Mouse (Mus musculus) CH12.LX (cell line): Measurements from ENCODE around the gene Prss16. TPM values are rescaled to one million over a fixed set of nuclear protein-coding genes. Genes with fewer than 3 reads are reported as not detected.
A peak's percentile ranks its signal among the peaks of the same experiment; 100 is the strongest.

Experiments used
- DNase-seq: peaks from one replicate; pipeline ENCODE4 v3.0.0-alpha.2; 2013; ENCODE audit errors: extremely low read depth
- H3K27ac ChIP-seq: 2 replicates; pipeline ENCODE4 v1.5.1; 2012; ENCODE audit warnings: low read depth, mild to moderate bottlenecking, control low read depth, moderate library complexity; ENCODE audit not compliant: insufficient read depth
- H3K27me3 ChIP-seq: replicated peaks from 2 replicates; pipeline ENCODE3; 2012; ENCODE audit warnings: inconsistent platforms
- H3K36me3 ChIP-seq, 2 experiments: replicated peaks in 1 of 2; 2 replicates each; pipeline versions ENCODE3 to v1.6.1; 2012; ENCODE audit warnings: inconsistent platforms in 1 of 2, low read length in 1 of 2, mild to moderate bottlenecking in 1 of 2, mixed read lengths in 1 of 2, moderate library complexity in 1 of 2; ENCODE audit not compliant: control insufficient read depth in 1 of 2, insufficient read depth in 1 of 2
- H3K4me1 ChIP-seq, 2 experiments: 2 replicates each; pipeline ENCODE4 v1.6.1; 2012; ENCODE audit warnings: inconsistent platforms in 1 of 2, moderate library complexity in 1 of 2; ENCODE audit not compliant: insufficient read depth in 2 of 2, control insufficient read depth in 1 of 2
- H3K4me2 ChIP-seq: 2 replicates; pipeline ENCODE4 v1.6.1; 2012; ENCODE audit warnings: low read depth, mild to moderate bottlenecking, control low read depth; ENCODE audit not compliant: poor library complexity, insufficient read depth, severe bottlenecking
- H3K4me3 ChIP-seq, 3 experiments: fragments of 150-350 bp in 1 of 3; sonication (generic) in 1 of 3; replicated peaks in 1 of 3; 2 replicates each; pipeline versions ENCODE3 to v1.5.1; 2011 to 2012; ENCODE audit warnings: low read depth in 2 of 3, low read length in 2 of 3, mild to moderate bottlenecking in 2 of 3, moderate library complexity in 2 of 3, control low read depth in 1 of 3, improper control_type of control experiment in 1 of 3, inconsistent platforms in 1 of 3, mixed read lengths in 1 of 3; ENCODE audit not compliant: poor library complexity in 1 of 3
- H3K79me2 ChIP-seq: replicated peaks from 2 replicates; pipeline ENCODE4 v1.6.1; 2012; ENCODE audit warnings: mild to moderate bottlenecking, moderate library complexity; ENCODE audit not compliant: control insufficient read depth, poor library complexity, insufficient read depth, severe bottlenecking; ENCODE audit errors: extremely low read depth
- H3K9ac ChIP-seq: 2 replicates; pipeline ENCODE4 v1.6.1; 2012; ENCODE audit warnings: low read depth, mild to moderate bottlenecking, control low read depth, moderate library complexity; ENCODE audit not compliant: insufficient read depth
- H3K9me3 ChIP-seq: replicated peaks from 2 replicates; pipeline ENCODE3; 2012; ENCODE audit warnings: low read length, inconsistent platforms, mixed read lengths
- BHLHE40 ChIP-seq: IDR thresholded peaks from 2 replicates; pipeline ENCODE4 v1.6.1; 2011; ENCODE audit warnings: mild to moderate bottlenecking, low read depth, low read length, improper control_type of control experiment
- HCFC1 ChIP-seq: IDR thresholded peaks from 2 replicates; pipeline ENCODE4 v1.6.1; 2012; ENCODE audit warnings: low read depth, mild to moderate bottlenecking, inconsistent platforms, low read length, improper control_type of control experiment
- KAT2A ChIP-seq: IDR thresholded peaks from 2 replicates; pipeline ENCODE4 v1.6.1; 2012; ENCODE audit warnings: low read length, improper control_type of control experiment, inconsistent platforms; ENCODE audit not compliant: insufficient replicate concordance
- MAX ChIP-seq: IDR thresholded peaks from 2 replicates; pipeline ENCODE4 v1.6.1; 2011; ENCODE audit warnings: low read length, improper control_type of control experiment
- MAZ ChIP-seq: IDR thresholded peaks from 2 replicates; pipeline ENCODE4 v1.6.1; 2012; ENCODE audit warnings: low read depth, mild to moderate bottlenecking, inconsistent platforms, low read length, improper control_type of control experiment, moderate library complexity
- MXI1 ChIP-seq: IDR thresholded peaks from 2 replicates; pipeline ENCODE4 v1.6.1; 2011; ENCODE audit warnings: mild to moderate bottlenecking, low read depth, low read length, improper control_type of control experiment
- NELFE ChIP-seq: IDR thresholded peaks from 2 replicates; pipeline ENCODE4 v1.6.1; 2011; ENCODE audit warnings: low read depth, low read length, improper control_type of control experiment
- POLR2AphosphoS2 ChIP-seq: IDR thresholded peaks from 2 replicates; pipeline ENCODE4 v1.6.1; 2011; ENCODE audit warnings: low read depth, low read length, improper control_type of control experiment
- RAD21 ChIP-seq: IDR thresholded peaks from 2 replicates; pipeline ENCODE4 v1.6.1; 2011; ENCODE audit warnings: low read depth, mild to moderate bottlenecking, low read length, improper control_type of control experiment, moderate library complexity
- TCF12 ChIP-seq: IDR thresholded peaks from 2 replicates; pipeline ENCODE4 v1.6.1; 2014; ENCODE audit warnings: low read depth, mild to moderate bottlenecking, inconsistent platforms, low read length, improper control_type of control experiment
- ZNF384 ChIP-seq: IDR thresholded peaks from 2 replicates; pipeline ENCODE4 v1.6.1; 2012; ENCODE audit warnings: low read depth, low read length, improper control_type of control experiment, inconsistent platforms
- dilution Hi-C: fragments of 300-500 bp; cut with MboI; formaldehyde crosslinking; loops from 2 replicates; pipeline ENCODE4 v1.14.3; 2020; ENCODE audit warnings: low sequenced_read_pairs; ENCODE audit not compliant: extremely low pct_unique_long_range_greater_than_20kb, extremely low pct_ligation_motif_present
- in situ Hi-C: fragments of 300-500 bp; cut with MboI; formaldehyde crosslinking; loops from 3 replicates; pipeline ENCODE4 v1.14.3; 2019; ENCODE audit warnings: low sequenced_read_pairs, low pct_ligation_motif_present, low pct_unique_long_range_greater_than_20kb, mixed read lengths
- polyA plus RNA-seq: library from polyadenylated mRNA; unstranded; fragments of >175 nt; gene quantifications from 2 replicates; pipeline ENCODE4 v1.2.1, GENCODE M21; 2012; ENCODE audit warnings: low read depth; ENCODE audit not compliant: insufficient read length
- total RNA-seq, 2 experiments: library from RNA; depleted of rRNA; stranded (reverse); fragments of 300-350 nt in 1 of 2; fragments of >200 nt in 1 of 2; gene quantifications; 2 replicates each; pipeline ENCODE4 v1.2.3; 2012 to 2014

The Prss16 gene
- total and polyA plus RNA-seq, 3 experiments: 0.36 to 1.4 (median 0.47) TPM

- Histone ChIP-seq H3K9ac (no peak overlapping the region), H3K79me2 (no peaks in the 10 kb centered on the region), H3K27ac (no peak overlapping the region), H3K4me2 (no peak overlapping the region), H3K4me1 (peaks cover 0 to 47% of the 10 kb centered on the region in 2 experiments; a peak in 2 of 4 replicates), H3K9me3 (no peaks in the 10 kb centered on the region), H3K27me3 (no peaks in the 10 kb centered on the region), H3K36me3 (no peaks in the 10 kb centered on the region), H3K4me3 (no peak overlapping the region)
- in situ Hi-C loops: loop anchor here (10.0 to 25.0 kb wide), 2 partner anchors 1379 to 1717 kb away; partner anchors contain the start of genes Abt1, Hist1h1a, Hist1h2ab and Hist1h3a
- dilution Hi-C loops: no loop called here
- DNase-seq: no peak
- TF ChIP-seq NELFE: no peak
- TF ChIP-seq ZNF384: no peak
- TF ChIP-seq MAX: no peak
- no peak for TF ChIP-seq KAT2A
- no peak for TF ChIP-seq RAD21
- no peak for TF ChIP-seq POLR2AphosphoS2
- no peak for TF ChIP-seq MAZ
These were observed 35.8 kb upstream of the Prss16 start for GRCm38 (mm10) chr13:22045311-22045710.

- H3K9me3 ChIP-seq: no peaks in the 10 kb centered on the region
- TF ChIP-seq TCF12 (0 out of 2 replicates have a peak, but pooled peaks have one; percentile 4), BHLHE40 (no peak), HCFC1 (0 out of 2 replicates have a peak, but pooled peaks have one; percentile 3), POLR2AphosphoS2 (no peak), KAT2A (no peak), MAZ (no peak), MXI1 (0 out of 2 replicates have a peak, but pooled peaks have one; percentile 41), ZNF384 (no peak)
- TF ChIP-seq, all 38 proteins: peak for 3
- H3K27me3 ChIP-seq: no peaks in the 10 kb centered on the region
- DNase-seq: no peak
- peak overlapping the region; percentile 63 for H3K9ac ChIP-seq
- in situ Hi-C loops (loop anchor here (10.0 to 25.0 kb wide), 2 partner anchors 1380 to 1718 kb away; partner anchors contain the start of genes Abt1, Hist1h1a, Hist1h2ab and Hist1h3a), dilution Hi-C loops (no loop called here)
- H3K36me3 ChIP-seq: no peaks in the 10 kb centered on the region
- H3K4me2 ChIP-seq: peak overlapping the region; percentile 5
- peaks cover 0 to 54% of the 10 kb centered on the region in 2 experiments; a peak in 2 of 4 replicates for H3K4me1 ChIP-seq
- H3K27ac ChIP-seq: peak overlapping the region; percentile 14; the same call in 1 of the 2 replicates
- H3K4me3 ChIP-seq: no peak overlapping the region
- no peaks in the 10 kb centered on the region for H3K79me2 ChIP-seq
These were observed 35.1 kb upstream of the Prss16 start for GRCm38 (mm10) chr13:22044432-22045155.
